Mouse (Mus musculus): Measurements from ENCODE around the gene B4galnt3.

DNA sequence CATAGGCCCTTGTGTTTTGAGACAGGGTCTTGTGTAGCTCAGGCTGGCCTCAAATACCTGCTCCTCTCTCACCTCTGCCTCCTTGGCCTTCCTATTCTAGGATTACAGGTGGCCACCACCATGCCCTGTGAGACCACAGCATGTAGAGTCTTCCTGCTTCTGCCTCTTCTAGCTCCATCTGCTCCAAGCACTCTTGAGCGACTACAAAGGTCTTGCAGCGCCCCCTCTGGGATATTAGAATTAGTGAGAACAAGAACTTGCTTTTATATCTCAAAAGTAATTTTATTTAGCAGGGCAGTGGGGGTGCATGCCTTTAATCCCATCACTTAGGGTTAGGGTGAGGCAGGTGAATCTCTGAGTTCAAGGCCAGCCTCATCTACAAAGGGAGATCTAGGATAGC, 97.5 kb downstream of the B4galnt3 start:
- TF ChIP-seq CTCF (IDR thresholded peaks at IDR 0.05; ENCODE audit: control insufficient read depth, insufficient read depth, insufficient read length) (no peak), USF1 (IDR thresholded peaks at IDR 0.05; ENCODE audit: low read depth) (no peak), CEBPB (IDR thresholded peaks at IDR 0.05; ENCODE audit: low read depth) (no peak), MYOD1 (IDR thresholded peaks at IDR 0.05; ENCODE audit: control insufficient read depth, insufficient read length, low read depth) (no peak), MAX (IDR thresholded peaks at IDR 0.05) (no peak), FOSL1 (IDR thresholded peaks at IDR 0.05; ENCODE audit: insufficient read depth, low read length, poor library complexity, severe bottlenecking) (no peak), MYOG (IDR thresholded peaks at IDR 0.05; ENCODE audit: control insufficient read depth, extremely low read depth, insufficient read length) (no peak)

Data from C2C12 (cell line).